Mouse (Mus musculus): ENCODE measurements around the gene Pigb.

Pigb gene

DNA sequence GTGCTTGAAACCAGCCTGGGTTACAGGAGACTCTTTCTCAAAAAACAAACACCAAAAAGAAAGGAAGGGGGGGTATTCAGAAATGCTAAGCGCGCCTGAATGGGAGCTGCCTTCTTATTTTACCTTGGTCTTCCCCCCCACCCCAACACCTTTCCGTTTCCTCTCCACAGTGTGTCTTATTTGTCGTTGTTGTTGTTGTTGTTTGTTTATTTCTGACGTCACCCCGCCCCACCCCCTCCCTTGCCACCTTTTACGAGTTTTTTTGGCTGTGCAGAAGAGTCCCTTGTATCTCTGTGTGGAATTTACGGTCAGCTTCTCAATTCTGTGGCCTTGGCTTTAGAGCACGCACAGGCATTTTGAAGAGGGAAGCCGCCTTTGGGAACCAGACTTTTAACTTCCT is 5.5 kb upstream of the Pigb start:
- DNase-seq (ENCODE audit: low read depth, low spot score), result no peak

DNA sequence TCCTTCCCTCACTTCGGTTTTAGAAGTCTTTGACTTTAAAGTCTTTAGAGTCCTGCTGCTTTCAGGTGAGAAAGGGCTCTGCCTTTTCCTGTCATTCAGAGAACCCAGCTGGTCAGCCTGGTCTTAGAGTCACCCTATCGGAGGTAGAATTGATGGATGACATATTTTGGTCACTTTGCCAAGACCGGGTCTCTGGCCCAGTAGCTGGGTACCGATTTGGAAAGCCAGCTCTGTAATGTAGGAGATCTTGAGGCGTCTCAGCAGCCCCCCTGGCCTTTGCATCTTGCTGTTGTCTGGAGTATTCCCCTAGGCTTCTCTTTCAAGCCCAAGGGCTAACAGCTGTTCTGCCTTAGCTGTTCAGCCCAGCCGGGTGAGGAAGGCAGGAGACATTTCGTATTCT is 5.0 kb upstream of the Pigb start:
- DNase-seq (ENCODE audit: low read depth, low spot score), result no peak

DNA sequence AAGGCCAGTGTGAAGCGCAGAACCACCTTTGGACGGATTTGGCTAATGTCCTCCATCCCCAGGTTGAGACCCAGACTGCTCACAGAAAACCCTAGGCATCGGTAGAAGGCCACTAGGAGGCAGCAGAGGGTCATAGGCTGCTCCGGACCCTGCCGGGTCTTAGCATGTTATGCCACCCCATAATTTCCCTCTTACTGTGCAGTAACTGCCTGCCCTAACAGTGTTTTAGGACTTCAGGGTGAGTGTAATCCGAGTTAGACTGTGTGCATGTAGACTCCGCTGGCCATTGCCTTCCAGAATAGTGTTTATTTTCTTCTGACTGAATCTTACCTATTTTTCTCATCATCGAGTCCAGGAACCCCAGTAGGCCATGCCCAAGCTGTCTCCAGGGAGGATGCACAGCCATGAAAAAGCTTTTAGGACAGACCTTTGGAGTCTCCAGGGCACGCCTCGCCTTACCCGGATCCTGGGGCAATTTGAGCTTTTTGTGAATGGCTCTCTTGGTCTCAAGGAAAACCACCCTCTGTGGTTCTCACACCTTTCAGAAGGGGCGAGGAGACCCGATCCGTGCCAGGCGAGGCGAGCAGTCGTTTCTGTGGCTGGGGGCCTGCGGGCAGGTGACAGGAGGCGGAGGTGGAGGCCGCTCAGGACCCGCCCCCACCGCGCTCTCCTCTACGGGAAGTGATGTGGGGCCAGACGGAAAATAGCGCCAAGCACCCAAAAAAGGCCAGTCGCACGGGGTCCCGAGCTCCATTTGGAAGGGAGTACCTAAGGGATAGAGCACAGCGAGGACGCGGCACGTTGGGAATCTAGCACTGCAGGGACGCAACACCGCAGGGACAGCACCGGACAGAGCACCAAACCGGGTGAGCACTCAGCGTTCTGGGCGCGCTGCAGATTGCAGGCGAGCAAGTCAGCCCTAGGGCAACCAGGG is 4.2 kb upstream of the Pigb start, which contains the start of gene Rab27a:
Gene Rab27a (plus strand): TSS at position 709 of the 934 bp plus-strand sequence.
- peak; percentile 60 for DNase-seq (ENCODE audit: low read depth, low spot score)

DNA sequence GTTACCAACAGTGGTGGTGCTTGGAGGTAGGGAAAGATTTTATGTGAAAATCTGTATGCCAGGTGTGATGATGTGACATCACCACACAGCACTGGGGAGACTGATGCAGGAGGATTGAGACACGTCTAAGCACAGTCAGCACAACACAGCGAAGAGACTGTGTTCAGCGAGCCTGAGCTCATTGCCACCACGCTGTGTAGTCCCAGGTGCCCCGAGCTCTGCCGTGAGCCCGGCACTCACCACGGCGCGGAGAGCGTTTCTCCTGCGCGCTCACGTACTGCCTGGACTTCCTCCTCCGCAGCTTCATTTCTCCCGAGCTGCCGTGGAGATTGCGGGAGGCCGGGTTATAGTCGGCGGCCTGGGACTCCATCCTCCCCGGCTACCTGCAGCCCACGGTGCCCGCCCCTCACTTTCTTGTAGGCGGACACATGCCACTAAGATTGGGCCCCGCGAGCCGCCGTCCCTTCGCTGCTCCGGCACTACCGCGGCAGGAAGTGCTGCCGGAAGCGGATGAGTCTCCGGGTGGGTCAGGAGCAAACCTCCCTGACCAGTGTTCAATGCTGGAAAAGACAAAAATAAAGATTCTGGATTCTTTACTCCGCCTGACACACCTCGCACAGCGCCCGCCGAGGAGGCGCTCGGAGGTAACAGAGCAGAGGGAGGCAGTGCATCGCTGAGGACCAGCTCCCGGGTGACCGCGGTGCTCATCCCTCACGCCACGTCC is 794 bp downstream of the Pigb start:
- peak; percentile 88 for DNase-seq (ENCODE audit: low read depth, low spot score)

DNA sequence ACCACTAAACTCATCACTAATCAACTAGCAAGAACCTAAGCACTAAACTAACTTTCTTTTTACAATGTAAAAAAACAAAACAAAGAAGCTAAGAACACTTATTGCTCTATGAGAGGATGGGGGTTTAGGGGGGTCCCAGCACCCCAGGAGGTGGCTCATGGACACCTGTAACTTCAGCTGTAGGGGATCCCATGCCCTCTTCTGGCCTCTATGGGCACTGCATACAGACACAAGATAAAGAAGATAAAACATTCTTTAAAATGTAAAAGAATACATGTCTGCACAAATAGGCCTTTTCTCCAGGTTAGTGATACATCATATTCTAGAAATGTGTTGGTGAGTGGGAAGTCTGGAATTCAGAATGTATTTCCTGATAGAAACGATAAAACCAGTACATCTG is 6.8 kb downstream of the Pigb start:
- no peak for DNase-seq (ENCODE audit: low read depth, low spot score)

DNA sequence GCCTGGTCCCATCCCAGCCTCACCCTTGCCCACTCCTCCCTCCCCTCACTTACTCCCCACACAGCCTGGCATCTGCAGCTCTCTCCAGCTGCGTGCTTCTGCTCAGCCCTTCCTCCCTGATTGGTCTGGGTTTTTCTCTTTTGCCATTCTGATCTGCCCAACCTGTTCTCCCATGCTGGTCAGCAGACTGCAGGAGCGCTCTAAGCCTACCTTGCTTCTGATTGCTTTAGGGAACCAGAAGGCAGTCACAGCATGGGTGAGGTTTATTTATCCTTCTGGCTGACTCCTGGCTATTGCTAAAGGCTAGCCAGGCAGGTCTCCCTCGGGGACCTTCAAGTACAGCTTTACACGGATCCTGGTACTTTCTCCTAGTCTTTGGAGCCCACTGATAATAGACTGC is 8.8 kb downstream of the Pigb start:
- no peak for DNase-seq (ENCODE audit: low read depth, low spot score)

DNA sequence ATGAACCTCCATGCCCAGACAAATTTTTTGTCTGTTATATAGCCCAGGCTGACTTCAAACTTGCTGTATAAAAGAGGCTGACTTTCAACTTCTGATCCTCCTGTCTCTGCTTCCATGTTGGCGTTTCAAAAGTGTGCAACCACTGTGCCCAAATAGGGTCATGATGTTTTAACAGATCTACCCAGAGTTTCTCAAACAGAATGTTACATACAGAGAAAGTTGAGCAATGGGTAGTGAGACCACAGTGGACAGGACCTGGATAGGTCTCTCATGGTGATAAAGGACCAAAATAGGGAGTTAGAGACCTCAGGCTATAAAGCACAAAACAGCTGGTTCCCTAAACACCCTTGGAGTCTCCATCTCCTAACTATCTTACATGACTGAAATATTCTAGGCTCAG is 9.7 kb downstream of the Pigb start:
- no peak for DNase-seq (ENCODE audit: low read depth, low spot score)

DNA sequence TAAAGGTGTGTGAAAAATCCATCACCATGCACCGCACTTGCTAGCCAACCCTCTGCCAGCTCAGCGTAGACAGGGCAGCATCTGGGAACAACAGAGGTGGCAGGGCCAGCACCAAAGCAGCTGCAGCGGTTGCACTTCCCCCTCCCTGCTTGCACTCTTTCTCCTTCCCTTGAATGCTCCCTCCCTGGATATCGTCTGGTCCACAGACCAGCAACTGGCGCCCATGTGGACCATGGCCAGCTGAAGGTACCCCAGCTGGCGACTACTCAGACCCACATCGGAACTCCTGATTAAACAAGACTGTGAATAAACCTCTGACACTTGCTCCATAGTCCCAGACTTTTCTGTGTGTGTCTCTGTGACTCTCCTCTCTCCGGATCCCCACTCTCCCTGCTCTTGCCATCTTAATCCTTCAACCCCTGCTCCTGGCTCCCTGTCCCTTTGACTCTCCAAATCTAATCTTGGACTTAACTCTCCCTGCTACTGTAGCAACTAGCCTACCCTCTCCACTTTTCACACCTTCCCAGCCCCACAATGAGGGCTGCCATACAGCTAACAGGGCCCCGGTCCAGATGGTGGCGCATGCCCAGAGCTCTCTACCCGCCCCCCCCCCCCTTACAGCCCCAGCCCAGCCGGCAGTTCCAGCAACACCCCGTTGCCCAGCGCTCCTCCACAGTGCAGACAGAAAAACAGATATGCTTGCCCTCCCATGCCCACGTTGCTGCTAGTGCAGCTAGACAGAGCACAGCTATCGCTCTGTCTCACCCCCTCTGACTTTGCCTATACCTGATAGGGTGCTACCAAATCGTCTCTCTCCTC is 14.2 kb downstream of the Pigb start:
- no peak for DNase-seq (ENCODE audit: low read depth, low spot score)

DNA sequence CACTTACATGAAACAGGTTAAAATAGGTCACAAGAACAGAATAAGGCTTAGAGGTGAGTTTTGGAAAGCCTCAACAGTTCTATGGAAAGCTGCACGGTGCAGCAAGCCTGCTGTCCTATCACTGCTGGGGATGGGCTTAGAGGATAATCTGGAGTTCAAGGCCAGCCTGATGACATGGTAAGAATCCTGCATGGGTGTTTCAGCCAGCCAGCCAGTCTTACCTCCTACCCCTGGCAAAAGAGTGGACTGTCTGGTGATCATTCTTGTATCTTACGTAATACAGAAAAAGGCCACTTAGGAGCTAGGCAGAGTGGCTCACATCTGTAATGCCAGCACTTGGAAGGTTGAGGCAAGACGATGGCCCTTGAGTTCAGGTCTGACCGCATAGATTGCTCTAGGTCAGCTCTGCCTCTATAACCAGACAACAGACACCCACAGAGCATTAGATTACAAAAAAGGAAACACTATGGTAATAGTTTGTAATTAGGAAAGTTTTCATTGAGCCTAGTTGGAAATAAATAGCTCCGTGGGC is 19.5 kb downstream of the Pigb start:
- no peak for DNase-seq (ENCODE audit: low read depth, low spot score)

DNA sequence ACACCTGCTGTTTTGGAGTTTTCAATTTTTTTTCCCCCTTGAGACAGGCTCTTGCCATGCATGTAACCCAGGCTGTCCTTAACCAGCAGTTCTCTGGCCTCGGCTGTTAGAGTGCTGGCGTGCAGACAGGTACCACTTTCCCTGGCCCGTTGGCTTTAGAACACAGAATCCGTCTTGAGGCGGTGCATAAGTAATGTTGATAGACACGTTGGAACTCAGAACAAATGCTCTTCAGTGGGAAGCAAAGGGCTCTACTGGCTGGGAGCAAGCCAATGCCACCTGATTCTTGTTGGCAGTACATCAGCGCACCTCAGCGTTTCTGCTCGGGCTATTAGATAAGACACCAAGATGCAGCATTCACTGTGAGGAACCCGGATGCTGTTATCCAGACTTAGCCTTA is 20.3 kb downstream of the Pigb start:
- DNase-seq (ENCODE audit: low read depth, low spot score), result no peak

DNA sequence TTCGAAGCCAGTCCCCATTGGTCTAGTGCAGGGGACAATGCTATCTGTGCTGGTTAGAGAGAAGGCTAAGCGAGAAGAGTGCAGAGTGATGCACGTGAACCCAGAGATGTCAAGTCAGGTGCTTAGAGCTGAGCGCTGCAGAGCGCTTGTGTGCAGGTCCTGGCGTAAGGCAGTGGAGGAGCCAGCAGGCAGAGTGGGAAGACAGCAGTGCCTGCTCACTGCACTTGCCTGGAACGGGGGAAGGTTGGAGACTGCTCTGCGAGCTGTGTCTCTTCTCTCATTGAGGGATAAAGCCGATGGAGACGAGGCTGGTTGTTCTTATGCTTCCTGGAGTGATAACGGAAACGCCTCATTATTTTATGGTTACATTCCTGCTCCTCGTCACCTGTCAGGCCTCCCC is 25.5 kb downstream of the Pigb start:
- peak; percentile 13 for DNase-seq (ENCODE audit: low read depth, low spot score)

DNA sequence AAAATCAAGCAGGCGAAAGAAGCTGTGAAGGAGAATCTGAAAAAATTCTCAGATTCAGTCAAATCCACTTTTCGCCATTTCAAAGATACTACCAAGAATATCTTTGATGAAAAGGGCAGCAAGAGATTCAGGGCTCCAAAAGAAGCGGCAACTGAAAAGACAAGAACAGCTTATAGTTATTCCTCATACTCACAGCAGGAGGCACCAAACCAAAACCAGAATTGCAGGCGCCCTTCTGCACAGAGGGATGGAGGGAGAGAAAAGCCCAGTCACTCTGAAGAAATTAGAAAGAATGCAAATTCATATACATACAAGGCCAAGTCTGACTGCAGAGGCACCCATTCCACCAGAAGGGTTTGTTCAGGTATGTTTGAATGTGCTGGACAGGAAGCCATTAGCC is 27.5 kb downstream of the Pigb start:
- DNase-seq (ENCODE audit: low read depth, low spot score), result no peak

DNA sequence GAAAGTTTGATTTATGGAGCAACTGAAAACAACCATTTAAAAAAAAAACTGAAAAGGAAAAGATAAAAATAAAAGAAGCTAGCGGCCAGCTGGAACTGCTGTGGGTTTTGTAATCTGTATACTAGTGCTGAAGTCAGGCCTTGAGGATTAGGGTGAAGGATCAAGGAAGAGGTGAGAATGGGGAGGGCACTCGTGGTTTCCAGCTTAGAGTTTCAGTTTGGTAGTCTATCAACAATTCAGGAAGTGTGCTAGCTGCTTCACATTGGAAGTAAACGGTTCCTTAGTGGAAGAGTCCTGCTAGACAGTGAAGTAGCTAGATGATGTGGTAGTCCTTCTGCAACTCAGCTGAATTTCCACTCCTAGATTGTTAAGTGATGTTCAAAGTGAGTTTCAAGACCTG is 31.8 kb downstream of the Pigb start:
- DNase-seq (ENCODE audit: low read depth, low spot score), result no peak

DNA sequence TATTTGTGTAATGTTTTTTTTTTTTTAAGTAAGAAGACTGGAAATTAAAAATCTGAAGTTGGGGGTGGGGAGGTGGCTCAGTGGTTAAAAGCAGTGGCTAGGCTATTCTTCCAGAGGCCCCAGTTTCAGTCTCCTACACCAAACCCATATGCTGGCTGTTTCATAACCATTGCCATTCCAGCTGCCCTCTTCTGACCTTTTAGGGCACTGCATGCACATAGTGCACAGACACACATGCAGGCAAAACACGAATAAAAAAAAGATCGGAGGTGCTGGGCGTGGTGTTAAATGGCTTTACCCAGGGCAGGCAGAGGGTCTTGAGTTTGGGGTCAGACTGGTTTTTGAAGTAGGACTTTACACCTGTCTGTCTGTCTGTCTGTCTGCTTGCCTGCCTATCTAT is 34.0 kb downstream of the Pigb start:
- no peak for DNase-seq (ENCODE audit: low read depth, low spot score)

DNA sequence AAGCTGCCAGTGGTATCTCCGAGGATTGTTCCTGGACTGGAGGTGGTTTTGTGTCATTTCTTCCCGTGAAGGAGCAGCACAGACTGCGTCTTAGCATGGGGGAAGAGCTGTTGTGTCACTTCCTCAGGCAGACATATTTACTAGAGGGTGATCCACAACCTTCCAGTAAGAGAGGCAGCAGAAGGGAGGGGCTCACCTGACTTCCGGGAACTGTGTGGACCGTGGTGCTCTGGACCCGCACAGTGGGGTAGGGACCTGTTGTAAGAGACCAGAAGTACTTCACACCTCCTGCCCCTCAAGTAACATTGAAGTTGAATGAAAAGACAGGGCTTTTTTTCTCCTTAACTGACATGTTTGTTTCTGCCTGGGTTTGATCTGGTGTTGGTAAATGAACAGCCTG is 35.1 kb downstream of the Pigb start:
- DNase-seq (ENCODE audit: low read depth, low spot score), result no peak

DNA sequence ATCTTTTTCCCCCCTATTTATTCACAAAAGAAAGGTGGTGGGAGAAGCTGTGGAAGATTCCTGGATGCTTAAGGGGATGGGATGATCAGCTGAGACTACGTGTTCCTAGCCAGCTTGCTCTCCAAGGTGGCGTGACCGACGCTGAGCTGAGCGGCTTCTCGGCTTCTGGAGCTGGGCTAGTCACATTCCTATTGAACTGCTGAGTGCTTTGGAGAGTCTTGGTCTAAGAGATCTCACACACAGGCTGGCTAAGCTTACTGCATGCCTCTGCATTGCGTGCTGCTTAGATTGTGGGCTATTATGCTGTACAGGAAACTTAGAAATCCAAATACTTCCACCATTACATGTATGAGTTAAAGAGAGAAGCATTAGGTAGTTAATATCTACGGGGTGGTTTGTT is 36.1 kb downstream of the Pigb start:
- no peak for DNase-seq (ENCODE audit: low read depth, low spot score)

DNA sequence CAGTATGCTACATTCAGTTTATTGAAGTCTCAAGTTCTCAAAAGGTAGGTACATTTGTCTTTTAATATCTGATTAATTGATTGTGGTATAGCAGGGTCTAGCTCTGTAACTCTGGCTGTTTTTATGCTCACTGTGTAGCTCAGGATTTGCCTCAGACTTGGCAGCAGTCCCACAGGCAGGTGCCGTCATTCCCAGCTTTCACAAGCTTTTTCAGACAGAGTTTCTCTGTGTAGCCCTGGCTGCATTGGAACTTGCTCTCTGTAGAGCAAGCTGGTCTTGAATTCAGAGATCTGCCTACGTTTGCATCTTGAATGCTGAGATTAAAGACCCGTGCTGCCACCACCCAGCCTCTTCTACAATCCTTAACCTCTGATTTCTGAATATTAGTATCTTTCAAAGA is 38.0 kb downstream of the Pigb start:
- no peak for DNase-seq (ENCODE audit: low read depth, low spot score)

DNA sequence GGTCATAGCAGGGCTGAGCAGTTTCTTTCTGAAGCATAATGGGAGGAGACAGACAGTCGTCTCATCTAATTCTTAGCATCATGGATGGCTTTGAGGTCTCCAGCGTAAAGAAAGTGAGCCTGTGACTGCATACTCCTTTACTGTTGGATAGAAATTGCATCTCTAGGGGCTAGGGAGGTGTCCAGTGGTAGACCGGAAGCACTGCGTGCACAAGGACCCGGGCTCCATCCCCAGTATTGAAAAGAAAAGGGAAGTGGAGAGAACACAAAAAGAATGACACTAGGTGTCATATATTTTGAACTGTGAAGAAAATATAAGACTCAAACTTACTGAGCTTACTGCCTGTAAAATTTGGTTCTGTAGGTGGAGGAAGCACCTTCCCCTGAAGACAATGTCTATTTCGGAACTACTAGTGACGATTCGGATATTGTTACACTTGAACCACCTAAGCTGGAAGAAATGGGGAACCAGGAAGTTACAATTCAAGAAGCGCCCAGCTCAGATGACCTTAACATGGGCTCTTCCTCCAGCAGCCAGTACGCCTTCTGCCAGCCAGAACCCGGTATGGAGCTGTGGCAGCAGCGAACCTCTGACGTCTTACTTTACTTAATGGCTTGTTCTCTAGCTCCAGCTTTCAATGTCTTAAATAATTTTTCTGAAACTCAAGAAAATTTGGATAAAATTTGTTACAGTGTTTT is 38.7 kb downstream of the Pigb start:
- DNase-seq (ENCODE audit: low read depth, low spot score), result no peak

DNA sequence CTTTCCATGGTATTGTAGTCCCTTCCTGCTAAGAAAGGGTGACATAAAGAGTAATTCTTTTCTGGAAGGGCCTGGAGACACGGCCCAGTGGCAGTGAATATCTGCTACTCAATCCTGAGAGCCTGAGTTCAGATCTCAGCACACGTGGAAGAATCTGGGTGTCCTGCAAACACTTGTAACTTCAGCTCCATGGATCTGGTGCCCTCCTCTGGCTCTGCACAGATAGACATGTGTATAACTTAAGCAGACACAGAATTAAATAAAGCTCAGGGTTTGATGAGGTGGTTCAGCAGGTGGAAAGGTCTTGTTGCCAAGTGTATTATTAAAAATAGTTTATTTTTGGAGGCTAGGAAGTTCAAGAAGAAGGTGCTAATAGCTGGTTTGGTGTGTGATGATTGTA is 39.7 kb downstream of the Pigb start:
- DNase-seq (ENCODE audit: low read depth, low spot score), result no peak

DNA sequence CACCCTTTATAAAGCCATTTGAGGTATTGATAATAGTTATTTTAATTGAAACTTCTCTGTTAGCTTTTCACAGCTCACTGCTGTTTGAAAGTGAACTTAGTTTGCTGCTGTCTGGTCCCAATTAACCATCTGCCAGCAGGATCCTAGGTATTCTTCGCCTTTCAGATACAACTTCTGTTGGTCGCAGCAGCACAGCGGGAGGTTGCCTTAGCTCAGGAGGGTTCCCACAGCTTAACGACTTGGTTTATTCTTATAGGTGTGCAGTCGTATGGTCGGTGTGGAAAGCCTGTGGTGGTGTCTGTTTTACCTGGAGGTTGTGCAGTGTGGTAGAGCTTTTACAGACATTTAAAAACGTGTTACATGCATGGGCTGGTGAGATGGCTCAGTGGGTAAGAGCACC is 43.4 kb downstream of the Pigb start:
- no peak for DNase-seq (ENCODE audit: low read depth, low spot score)

DNA sequence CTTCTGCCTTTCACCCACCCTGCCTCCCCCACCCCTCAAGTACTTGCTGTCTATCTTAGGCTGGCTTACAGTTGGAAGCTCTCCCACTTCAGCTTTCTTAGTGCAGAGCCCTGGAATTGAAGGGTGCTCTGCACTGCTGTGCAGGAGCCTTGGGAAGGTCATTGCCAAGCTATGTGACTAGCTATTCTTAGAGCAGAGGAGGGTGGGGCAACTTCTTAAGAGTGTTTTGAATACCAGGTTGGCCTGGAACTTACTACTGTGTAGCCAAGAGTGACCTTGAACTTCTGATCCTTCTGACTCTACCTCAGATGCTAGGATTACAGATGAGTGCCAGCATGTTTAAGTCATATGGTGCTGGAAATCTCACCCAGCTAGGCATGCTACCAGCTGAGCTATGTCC is 44.0 kb downstream of the Pigb start:
- no peak for DNase-seq (ENCODE audit: low read depth, low spot score)

All from telencephalon, adult 2 months (tissue).